Mouse (Mus musculus) cerebral cortex, adult 2 months (tissue): ENCODE data around the gene Slc35e3.

ENCODE experiments used
- WGBS: fragments of 180-500 bp; shearing (Covaris S2); methylation state at CpG from one replicate; pipeline ENCODE4 v1.1.7; 2018; 5-methylcytosine and 5-hydroxymethylcytosine counted together

Gene Slc35e3

GRCm38 (mm10) chr10:117713466-117713865 lies 32.7 kb downstream of the Slc35e3 start:
- 96% methylated on average over 8 of the region's 8 CpGs for WGBS

GRCm38 (mm10) chr10:117712871-117713270 lies 33.3 kb downstream of the Slc35e3 start:
- 90% methylated on average over 9 of the region's 9 CpGs for WGBS

GRCm38 (mm10) chr10:117712191-117712754 lies 33.9 kb downstream of the Slc35e3 start:
- WGBS = 92% methylated on average over 9 of the region's 9 CpGs

- 61% methylated on average over 5 of the region's 5 CpGs for WGBS
Measured at GRCm38 (mm10) chr10:117711408-117711807, 34.8 kb downstream of the Slc35e3 start.

GRCm38 (mm10) chr10:117710604-117711141 lies 35.5 kb downstream of the Slc35e3 start, which contains the start of gene Mdm2:
Mdm2 (minus strand) TSS chr10:117710758.
- WGBS = 1% methylated on average over 52 of the region's 52 CpGs

GRCm38 (mm10) chr10:117709930-117710603 lies 36.1 kb downstream of the Slc35e3 start:
- WGBS = under 1% methylated on average over 64 of the region's 71 CpGs

GRCm38 (mm10) chr10:117709326-117709830 lies 36.8 kb downstream of the Slc35e3 start:
- 12% methylated on average over 12 of the region's 12 CpGs for WGBS

GRCm38 (mm10) chr10:117708856-117709255 lies 37.3 kb downstream of the Slc35e3 start:
- 28% methylated on average over 9 of the region's 9 CpGs for WGBS

- 67% methylated on average over 2 of the region's 2 CpGs for WGBS
Measured at GRCm38 (mm10) chr10:117708376-117708775, 37.8 kb downstream of the Slc35e3 start.

GRCm38 (mm10) chr10:117707114-117707838 lies 38.9 kb downstream of the Slc35e3 start:
- 83% methylated on average over 2 of the region's 2 CpGs for WGBS

GRCm38 (mm10) chr10:117706440-117706839 lies 39.7 kb downstream of the Slc35e3 start:
- 48% methylated on average over 6 of the region's 6 CpGs for WGBS

- WGBS = 92% methylated on average over 6 of the region's 6 CpGs
Measured at GRCm38 (mm10) chr10:117704964-117705335, 41.2 kb downstream of the Slc35e3 start.

GRCm38 (mm10) chr10:117704314-117704963 lies 41.7 kb downstream of the Slc35e3 start:
- WGBS = 96% methylated on average over 6 of the region's 6 CpGs

GRCm38 (mm10) chr10:117703506-117703905 lies 42.7 kb downstream of the Slc35e3 start:
- 78% methylated on average over 3 of the region's 3 CpGs for WGBS

- 95% methylated on average over 6 of the region's 6 CpGs for WGBS
Measured at GRCm38 (mm10) chr10:117702024-117702833, 43.9 kb downstream of the Slc35e3 start.

GRCm38 (mm10) chr10:117701034-117701829 lies 44.9 kb downstream of the Slc35e3 start:
- WGBS = 90% methylated on average over 6 of the region's 6 CpGs

GRCm38 (mm10) chr10:117700450-117700849 lies 45.7 kb downstream of the Slc35e3 start:
- WGBS = 52% methylated on average over 1 of the region's 1 CpGs

GRCm38 (mm10) chr10:117699914-117700313 lies 46.3 kb downstream of the Slc35e3 start:
- WGBS = 92% methylated on average over 4 of the region's 4 CpGs

GRCm38 (mm10) chr10:117698313-117699138 lies 47.6 kb downstream of the Slc35e3 start:
- 92% methylated on average over 10 of the region's 10 CpGs for WGBS
